Mouse (Mus musculus) bone marrow macrophage, adult 2 months (primary cell): ENCODE measurements around the gene Cela1.

Source experiments
- CTCF ChIP-seq: IDR thresholded peaks from 2 replicates; pipeline ENCODE4 v1.5.1; 2012; ENCODE audit warnings: low read depth, mild to moderate bottlenecking, low read length, moderate library complexity
- POLR2A ChIP-seq: IDR thresholded peaks from 2 replicates; pipeline ENCODE4 v1.6.1; 2012; ENCODE audit warnings: mild to moderate bottlenecking, low read depth, low read length, borderline replicate concordance

DNA sequence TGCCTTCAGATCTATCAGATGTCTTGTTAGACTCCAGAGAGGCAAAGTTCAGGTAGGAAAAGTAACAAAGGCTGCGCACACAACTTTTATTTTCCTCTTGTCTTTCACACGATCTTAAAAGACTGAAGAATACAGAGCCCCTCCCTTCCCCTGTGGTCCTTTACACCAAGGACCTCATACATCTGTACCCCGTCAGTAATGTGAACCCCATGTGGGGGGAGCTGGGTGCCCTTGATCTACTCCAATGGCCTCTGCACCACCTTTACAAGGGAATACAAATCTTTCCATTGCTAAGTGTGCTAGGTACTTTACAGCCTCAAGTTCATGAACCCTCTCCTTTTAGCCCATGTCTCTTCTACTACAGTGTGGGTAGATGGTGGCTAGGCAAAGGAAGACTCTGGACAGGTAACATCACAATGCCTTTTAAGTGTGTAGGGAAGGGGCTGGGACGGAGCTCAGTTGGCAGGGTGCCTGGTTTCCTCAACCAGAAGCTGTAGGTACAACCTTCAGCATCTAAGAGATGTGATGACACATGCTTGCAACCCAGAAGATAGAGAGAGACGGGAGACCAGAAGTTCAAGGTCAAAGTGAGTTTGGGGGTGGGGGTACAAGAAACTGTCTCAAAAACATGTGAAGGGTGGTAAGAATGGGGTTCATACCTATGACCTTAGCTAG, 19.7 kb downstream of the Cela1 start:
- TF ChIP-seq CTCF (no peak), POLR2A (no peak)
